ENCODE assay signal across 17 mouse cellular contexts in the genomic region with DNA sequence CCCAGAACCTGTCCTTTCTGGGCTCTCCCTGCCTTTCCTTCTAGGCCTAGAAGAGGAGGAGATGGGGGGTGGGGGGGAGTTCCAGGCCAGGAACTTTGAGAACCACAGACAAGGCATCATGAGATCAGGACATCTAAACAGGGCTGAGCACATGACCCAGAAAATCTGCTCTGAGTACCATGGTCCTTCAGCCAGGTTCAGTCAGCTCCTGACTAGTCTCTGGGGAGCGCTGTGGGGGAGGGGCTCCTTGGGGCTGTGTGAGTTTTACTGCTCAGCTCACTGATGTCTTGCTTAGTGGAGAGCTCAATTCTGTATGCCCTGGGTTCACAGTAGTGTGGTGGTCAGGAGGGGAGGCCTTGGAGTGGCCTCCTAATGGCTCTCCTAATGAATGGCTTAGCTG. TPM values are rescaled to one million over a fixed set of nuclear protein-coding genes. Genes with fewer than 3 reads are reported as not detected.
DNase-seq lines count a peak whose midpoint lies in the region; ATAC-seq and TF ChIP-seq lines count a peak whose summit lies in the region.
"Had no signal": no experiment of that assay in that cellular context is flagged by ENCODE, and none has a peak within 500 bp of the region (broad histone marks: within the 10 kb centered on the region; RNA-seq: fewer than 3 reads in every experiment).

No protein-coding gene starts in this region.

- H3K36me3 ChIP-seq in hindbrain, embryonic 16.5 days (ENCODE audit: control insufficient read depth, insufficient read depth, low read length): no peaks in the 10 kb centered on the region
- H3K36me3 ChIP-seq in hindbrain, embryonic 10.5 days: no peaks in the 10 kb centered on the region
- no peaks in the 10 kb centered on the region for H3K36me3 ChIP-seq in midbrain, embryonic 16.5 days (ENCODE audit: control insufficient read depth, insufficient read depth, low read length)
- no peaks in the 10 kb centered on the region for H3K36me3 ChIP-seq in midbrain, postnatal 0 days (ENCODE audit: insufficient read depth, low read length)
- no peaks in the 10 kb centered on the region for H3K36me3 ChIP-seq in limb, embryonic 10.5 days
- H3K36me3 ChIP-seq: embryonic facial prominence, embryonic 15.5 days; limb, embryonic 12.5 days had no signal

- H3K27ac ChIP-seq in hindbrain, embryonic 16.5 days (ENCODE audit: low read depth, low read length): no peak overlapping the region
- no peak overlapping the region for H3K27ac ChIP-seq in hindbrain, embryonic 10.5 days
- H3K27ac ChIP-seq in midbrain, embryonic 16.5 days (ENCODE audit: low read length): no peak overlapping the region
- H3K27ac ChIP-seq in midbrain, postnatal 0 days (ENCODE audit: low read depth, low read length): no peak overlapping the region
- H3K27ac ChIP-seq in limb, embryonic 10.5 days: peak overlapping the region; percentile 16; the same call in 1 of the 2 replicates
- H3K27ac ChIP-seq: embryonic facial prominence, embryonic 15.5 days; kidney, postnatal 0 days; limb, embryonic 12.5 days; liver, embryonic 14.5 days had no signal

- 0 out of 2 replicates have a peak, but pooled peaks have one; percentile 31 for ATAC-seq in hindbrain, embryonic 16.5 days
- 0 out of 2 replicates have a peak, but pooled peaks have one; percentile 33 for ATAC-seq in midbrain, embryonic 16.5 days
- no peak for ATAC-seq in midbrain, postnatal 0 days (ENCODE audit: low FRiP score)
- ATAC-seq: forebrain, embryonic 16.5 days had no signal

- TF ChIP-seq CTCF in midbrain, postnatal 0 days (IDR thresholded peaks at IDR 0.05): no peak

- WGBS in hindbrain, embryonic 16.5 days: 81% methylated on average over 1 of the region's 1 CpGs
- 93% methylated on average over 1 of the region's 1 CpGs for WGBS in hindbrain, embryonic 10.5 days
- WGBS in midbrain, embryonic 16.5 days: 89% methylated on average over 1 of the region's 1 CpGs
- 76% methylated on average over 1 of the region's 1 CpGs for WGBS in midbrain, postnatal 0 days
- WGBS in limb, embryonic 10.5 days: 63% methylated on average over 1 of the region's 1 CpGs

- H3K27me3 ChIP-seq in hindbrain, embryonic 16.5 days (replicated peaks; ENCODE audit: control insufficient read depth, insufficient read depth, low read length): no peaks in the 10 kb centered on the region
- no peaks in the 10 kb centered on the region for H3K27me3 ChIP-seq in hindbrain, embryonic 10.5 days (ENCODE audit: insufficient read depth, poor library complexity, severe bottlenecking)
- H3K27me3 ChIP-seq in midbrain, embryonic 16.5 days (ENCODE audit: control insufficient read depth, insufficient read depth, low read depth, low read length): no peaks in the 10 kb centered on the region
- H3K27me3 ChIP-seq in midbrain, postnatal 0 days (ENCODE audit: insufficient read depth, low read length): no peaks in the 10 kb centered on the region
- H3K27me3 ChIP-seq in limb, embryonic 10.5 days (ENCODE audit: low read depth, poor library complexity, severe bottlenecking): no peaks in the 10 kb centered on the region
- H3K27me3 ChIP-seq: embryonic facial prominence, embryonic 15.5 days; limb, embryonic 12.5 days had no signal

- H3K9ac ChIP-seq in hindbrain, embryonic 16.5 days (ENCODE audit: low read depth, low read length): no peak overlapping the region
- no peak overlapping the region for H3K9ac ChIP-seq in midbrain, embryonic 16.5 days (ENCODE audit: low read depth, low read length)
- H3K9ac ChIP-seq in midbrain, postnatal 0 days (replicated peaks; ENCODE audit: low read length, poor library complexity, severe bottlenecking): no peak overlapping the region
- H3K9ac ChIP-seq: embryonic facial prominence, embryonic 15.5 days; limb, embryonic 12.5 days; liver, embryonic 14.5 days had no signal

- no peaks in the 10 kb centered on the region for H3K4me1 ChIP-seq in hindbrain, embryonic 16.5 days (ENCODE audit: control insufficient read depth, insufficient read depth, low read depth, low read length)
- H3K4me1 ChIP-seq in hindbrain, embryonic 10.5 days (replicated peaks): 0 out of 2 replicates have a peak, but pooled peaks cover 7% of the 10 kb centered on the region
- H3K4me1 ChIP-seq in midbrain, embryonic 16.5 days (ENCODE audit: control insufficient read depth, insufficient read depth, low read length): no peaks in the 10 kb centered on the region
- H3K4me1 ChIP-seq in midbrain, postnatal 0 days (ENCODE audit: insufficient read depth, low read length): no peaks in the 10 kb centered on the region
- H3K4me1 ChIP-seq in limb, embryonic 10.5 days: peaks cover 48% of the 10 kb centered on the region

- no peak overlapping the region for H3K4me2 ChIP-seq in hindbrain, embryonic 16.5 days (ENCODE audit: low read length)
- H3K4me2 ChIP-seq in midbrain, embryonic 16.5 days (ENCODE audit: low read length): no peak overlapping the region
- H3K4me2 ChIP-seq in midbrain, postnatal 0 days (ENCODE audit: low read depth, low read length, poor library complexity, severe bottlenecking): no peak overlapping the region
- H3K4me2 ChIP-seq: embryonic facial prominence, embryonic 15.5 days; limb, embryonic 12.5 days had no signal

- peak; percentile 27 for DNase-seq in adrenal gland, postnatal 14 days
- no peak for DNase-seq in adrenal gland, postnatal 4 days (ENCODE audit: low spot score in 2 of 2)
- DNase-seq in hindbrain, embryonic 10.5 days (ENCODE audit: low spot score): no peak
- no peak for DNase-seq in midbrain, postnatal 0 days (ENCODE audit: low spot score)
- DNase-seq in limb, embryonic 10.5 days (ENCODE audit: low spot score): no peak
- DNase-seq in heart, adult 8-10 months (ENCODE audit: low spot score): no peak
- DNase-seq: cerebellum, adult 11-12 months; heart, postnatal 14 days; lung, postnatal 10 days; right cerebral cortex, postnatal 4 days had no signal

- H3K4me3 ChIP-seq in hindbrain, embryonic 16.5 days (ENCODE audit: low read length): no peak overlapping the region
- H3K4me3 ChIP-seq in hindbrain, embryonic 10.5 days: no peak overlapping the region
- no peak overlapping the region for H3K4me3 ChIP-seq in midbrain, embryonic 16.5 days (ENCODE audit: low read depth, low read length)
- H3K4me3 ChIP-seq in midbrain, postnatal 0 days (ENCODE audit: low read depth, low read length): no peak overlapping the region
- no peak overlapping the region for H3K4me3 ChIP-seq in limb, embryonic 10.5 days
- H3K4me3 ChIP-seq: embryonic facial prominence, embryonic 15.5 days; limb, embryonic 12.5 days had no signal

- H3K9me3 ChIP-seq in hindbrain, embryonic 16.5 days (ENCODE audit: control insufficient read depth, low read length): no peaks in the 10 kb centered on the region
- H3K9me3 ChIP-seq in hindbrain, embryonic 10.5 days: no peaks in the 10 kb centered on the region
- H3K9me3 ChIP-seq in midbrain, embryonic 16.5 days (replicated peaks; ENCODE audit: control insufficient read depth, low read length, poor library complexity, severe bottlenecking): no peaks in the 10 kb centered on the region
- no peaks in the 10 kb centered on the region for H3K9me3 ChIP-seq in midbrain, postnatal 0 days (ENCODE audit: low read length)
- no peaks in the 10 kb centered on the region for H3K9me3 ChIP-seq in limb, embryonic 10.5 days (replicated peaks)
- H3K9me3 ChIP-seq: embryonic facial prominence, embryonic 15.5 days; limb, embryonic 12.5 days had no signal

RNA-seq across cellular contexts. Expression of a gene that starts 43.5 kb away (rescaled TPM):
- 43.3 and 45.7 TPM in 2 replicates for total RNA-seq in adrenal gland, postnatal 14 days (2021)
- 10 to 100 TPM; 54.7 to 54.8 TPM for total RNA-seq in adrenal gland, postnatal 4 days (2021)
- polyA plus RNA-seq in hindbrain, embryonic 16.5 days (2015; fragmentation: Nextera tagmentation; extraction: Ambion mirVana): 6.3 and 12.2 TPM in 2 replicates
- polyA plus RNA-seq in hindbrain, embryonic 10.5 days (2016; fragmentation: Nextera tagmentation; extraction: Ambion mirVana): 17.2 and 19.8 TPM in 2 replicates
- 7.0 and 12.4 TPM in 2 replicates for polyA plus RNA-seq in midbrain, embryonic 16.5 days (2015; fragmentation: Nextera tagmentation; extraction: Ambion mirVana)
- 23.7 and 34.3 TPM in 2 replicates for total RNA-seq in midbrain, postnatal 0 days (2014; rRNA removed)
- 3.5 and 7.0 TPM in 2 replicates for polyA plus RNA-seq in midbrain, postnatal 0 days (2015; fragmentation: Nextera tagmentation; extraction: Ambion mirVana)
- 18.7 and 31.3 TPM in 2 replicates for polyA plus RNA-seq in limb, embryonic 10.5 days (2016; fragmentation: Nextera tagmentation; extraction: Ambion mirVana)
- 10 to 100 TPM; 14.3 to 31.5 (median 21.0) TPM for total RNA-seq in heart, adult 8-10 months (2022)
